Mouse (Mus musculus): ENCODE data around the gene Fxyd3. TPM values are rescaled to one million over a fixed set of nuclear protein-coding genes. Genes with fewer than 3 reads are reported as not detected.

Fxyd3 gene
- total RNA-seq (2021), result 1 to 10 TPM; 1.4 to 4.4 TPM
- long read RNA-seq, experiment 1, result 0 reads
- long read RNA-seq, experiment 2, result 0 reads

GRCm38 (mm10) chr7:31076492-31076891 lies at the start of gene Fxyd3:
Gene Fxyd3 (minus strand): TSS chr7:31076704.
- DNase-seq (ENCODE audit: low spot score in 2 of 2), result no peak

- no peak for DNase-seq (ENCODE audit: low spot score in 2 of 2)
Observed at GRCm38 (mm10) chr7:31125116-31125515, 48.6 kb upstream of the Fxyd3 start.

DNA sequence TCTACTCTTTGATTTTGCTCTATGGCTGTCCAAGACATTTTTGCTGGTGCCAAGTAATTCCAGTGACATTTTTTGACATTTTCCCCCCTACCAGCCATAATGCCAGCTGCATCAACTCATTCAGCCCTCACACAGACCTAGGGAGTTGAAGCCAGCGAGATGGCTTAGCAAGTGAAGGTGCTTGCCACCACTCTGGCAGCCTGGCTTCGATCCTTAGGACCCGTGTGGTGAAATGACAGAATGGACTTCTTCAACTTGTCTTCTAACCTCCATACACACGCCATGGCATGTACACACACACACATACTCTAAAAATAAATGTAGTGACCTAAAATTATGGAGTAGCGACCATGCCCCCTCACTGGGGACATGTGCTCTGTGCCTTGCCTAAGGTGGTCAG lies 47.9 kb upstream of the Fxyd3 start:
- no peak for DNase-seq (ENCODE audit: low spot score in 2 of 2)

DNA sequence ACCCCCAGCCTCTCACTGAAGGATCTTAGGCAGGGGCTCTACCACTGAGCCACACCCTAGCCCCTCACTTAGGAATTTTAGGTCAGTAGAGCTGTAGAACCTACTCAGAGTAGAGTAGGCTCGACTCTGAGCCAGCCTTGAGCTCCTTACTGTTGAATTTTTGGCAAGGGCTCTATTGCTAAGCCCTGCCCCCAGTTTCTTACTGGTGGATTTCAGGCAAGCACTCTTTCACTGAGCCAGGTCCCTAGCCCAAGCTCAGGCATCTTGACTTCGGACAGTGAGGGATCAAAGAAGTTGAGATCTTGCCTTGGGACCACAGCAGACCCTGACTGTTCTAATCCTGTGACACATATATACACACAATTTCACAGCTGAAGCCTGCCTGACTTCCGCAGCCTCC lies 47.2 kb upstream of the Fxyd3 start:
- no peak for DNase-seq (ENCODE audit: low spot score in 2 of 2)

- DNase-seq (ENCODE audit: low spot score in 2 of 2), result no peak
Observed at GRCm38 (mm10) chr7:31122641-31123631, 46.4 kb upstream of the Fxyd3 start.

- DNase-seq (ENCODE audit: low spot score in 2 of 2), result no peak
Observed at GRCm38 (mm10) chr7:31119556-31119955, 43.1 kb upstream of the Fxyd3 start.

- DNase-seq (ENCODE audit: low spot score in 2 of 2), result no peak
Observed at GRCm38 (mm10) chr7:31118486-31118885, 42.0 kb upstream of the Fxyd3 start.

DNA sequence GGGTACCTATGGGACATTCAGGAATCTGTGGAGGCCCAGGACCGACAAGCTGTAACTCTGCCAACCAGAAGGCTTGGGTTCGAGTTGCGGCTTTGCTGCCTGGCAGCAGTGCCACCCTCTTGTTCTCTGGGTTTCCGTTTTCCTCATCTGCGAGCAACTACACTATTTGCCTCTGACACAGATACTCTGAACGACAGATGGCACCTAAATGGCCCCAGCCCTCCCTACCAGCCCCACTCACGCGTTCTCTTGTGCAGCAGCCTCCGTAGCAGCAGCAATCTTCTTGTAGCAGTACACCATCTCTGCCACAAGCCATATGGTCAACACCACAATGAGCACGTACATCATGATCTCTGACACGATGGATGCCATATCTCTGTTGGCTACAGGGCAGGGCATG lies 41.0 kb upstream of the Fxyd3 start:
- DNase-seq (ENCODE audit: low spot score in 2 of 2), result no peak

DNA sequence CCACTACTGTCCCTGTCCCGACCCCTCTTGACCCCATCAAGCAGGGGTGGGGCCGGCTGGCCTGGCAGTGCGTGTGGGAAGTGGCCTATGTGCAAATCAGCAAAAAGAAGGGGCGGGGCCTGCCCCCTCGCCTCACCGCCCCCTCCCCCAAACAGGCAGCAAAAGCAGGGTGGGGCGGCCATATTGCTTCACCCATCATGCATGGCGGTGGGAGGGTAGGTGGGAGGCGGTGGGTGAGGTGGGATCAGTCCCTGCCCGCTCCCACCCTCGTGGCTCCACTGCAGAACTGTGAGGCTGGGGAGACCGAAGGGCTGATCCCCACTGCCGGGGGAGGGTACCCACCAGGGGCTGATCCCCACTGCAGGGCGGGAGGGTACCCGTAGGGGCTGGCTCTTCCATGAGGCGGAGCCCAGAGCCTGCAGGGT lies 40.2 kb upstream of the Fxyd3 start:
- no peak for DNase-seq (ENCODE audit: low spot score in 2 of 2)

GRCm38 (mm10) chr7:31115587-31116043 lies 39.1 kb upstream of the Fxyd3 start:
- no peak for DNase-seq (ENCODE audit: low spot score in 2 of 2)

DNA sequence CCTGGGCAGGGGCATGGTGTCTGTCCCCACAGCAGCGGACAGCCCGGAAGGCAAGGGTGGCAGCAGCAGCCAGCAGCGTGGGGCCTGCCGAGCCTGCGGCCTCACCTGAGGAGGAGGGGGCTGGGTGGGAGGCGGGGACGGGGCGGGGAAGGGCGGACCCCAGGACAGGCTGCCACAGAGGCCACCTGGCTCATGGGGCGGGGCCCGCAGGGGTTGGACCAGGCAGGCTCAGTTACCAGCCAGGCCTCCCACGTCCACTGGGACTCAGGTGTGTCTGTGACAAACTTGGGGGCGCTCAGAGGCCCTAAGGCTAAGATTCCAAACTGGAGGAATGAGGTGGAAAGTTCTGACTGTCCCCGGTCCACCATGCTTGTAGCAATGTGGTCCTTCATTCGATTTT lies 38.7 kb upstream of the Fxyd3 start, which contains the start of gene Hpn:
Gene Hpn (minus strand): TSS at position 109 of the 400 bp plus-strand sequence.
- no peak for DNase-seq (ENCODE audit: low spot score in 2 of 2)

- DNase-seq (ENCODE audit: low spot score in 2 of 2), result no peak
Observed at GRCm38 (mm10) chr7:31114646-31115045, 38.1 kb upstream of the Fxyd3 start.

GRCm38 (mm10) chr7:31113800-31114199 lies 37.3 kb upstream of the Fxyd3 start:
- DNase-seq (ENCODE audit: low spot score in 2 of 2), result no peak

GRCm38 (mm10) chr7:31112036-31112435 lies 35.5 kb upstream of the Fxyd3 start:
- no peak for DNase-seq (ENCODE audit: low spot score in 2 of 2)

DNA sequence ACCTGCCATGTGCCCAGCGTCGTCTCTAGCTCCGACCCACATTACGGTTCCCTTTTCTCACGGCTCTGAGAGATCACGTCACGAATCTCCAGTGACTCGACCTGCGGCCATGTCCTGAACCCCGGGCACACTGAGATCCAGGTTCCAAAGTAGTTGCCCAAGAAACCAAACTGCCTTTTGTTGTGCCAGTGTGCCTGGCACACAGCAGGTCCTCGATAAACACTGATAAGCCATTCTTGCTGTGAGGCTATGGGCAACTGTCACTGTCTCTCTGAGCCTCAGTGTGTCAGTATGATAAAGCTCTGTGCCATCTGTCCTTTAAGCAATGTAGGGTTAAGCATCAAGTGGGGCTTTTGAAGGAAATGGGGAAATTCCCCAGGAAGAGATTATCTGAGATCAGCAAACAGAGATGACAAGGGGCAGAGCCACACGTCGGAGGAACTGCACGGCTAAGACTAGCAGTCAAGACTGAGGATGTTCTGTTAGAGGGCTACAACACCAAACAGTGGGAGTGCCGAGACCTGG lies 34.4 kb upstream of the Fxyd3 start:
- no peak for DNase-seq (ENCODE audit: low spot score in 2 of 2)

- no peak for DNase-seq (ENCODE audit: low spot score in 2 of 2)
Observed at GRCm38 (mm10) chr7:31109796-31110195, 33.3 kb upstream of the Fxyd3 start.

GRCm38 (mm10) chr7:31109091-31109490 lies 32.6 kb upstream of the Fxyd3 start:
- no peak for DNase-seq (ENCODE audit: low spot score in 2 of 2)

DNA sequence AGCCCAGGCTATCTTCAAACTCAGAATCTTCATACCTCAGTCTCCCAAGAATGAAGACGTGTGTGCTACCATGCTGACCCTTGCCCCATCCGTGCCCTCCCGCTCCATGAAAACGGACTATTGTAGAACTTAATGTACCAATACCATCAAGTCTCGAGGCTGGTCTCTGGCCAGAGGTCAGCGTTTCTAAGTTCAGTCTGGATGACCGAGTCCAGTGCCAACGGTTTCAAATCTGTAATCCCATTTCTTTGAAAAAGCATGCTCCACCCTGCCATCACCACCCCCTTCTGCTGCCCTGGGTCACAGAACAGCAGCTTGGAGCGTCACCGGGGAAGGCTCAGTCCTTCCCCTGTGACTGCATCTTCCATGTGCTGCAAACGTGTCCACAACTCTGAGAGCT lies 31.3 kb upstream of the Fxyd3 start:
- no peak for DNase-seq (ENCODE audit: low spot score in 2 of 2)

DNA sequence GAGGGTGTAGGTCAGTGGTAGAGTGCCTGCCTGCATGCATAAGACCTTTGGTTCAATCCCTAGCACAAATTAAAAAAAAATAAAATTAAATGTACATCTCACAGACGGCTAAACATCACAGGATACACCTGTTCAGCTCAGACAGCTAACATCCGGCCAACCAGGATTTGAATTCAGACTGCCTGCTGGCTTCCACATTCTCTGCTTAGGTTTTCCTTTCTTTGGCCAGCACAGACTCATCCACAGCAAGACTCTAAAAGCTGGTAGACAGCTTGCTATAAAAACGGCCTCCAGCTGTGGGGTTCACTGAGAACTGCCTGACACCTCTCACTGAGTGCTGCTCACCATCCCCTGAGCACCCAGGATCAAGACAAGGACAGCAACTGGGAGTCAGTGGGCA lies 29.7 kb upstream of the Fxyd3 start:
- DNase-seq (ENCODE audit: low spot score in 2 of 2), result no peak

GRCm38 (mm10) chr7:31105061-31105768 lies 28.7 kb upstream of the Fxyd3 start:
- DNase-seq (ENCODE audit: low spot score in 2 of 2), result peak; percentile 70 to 83

GRCm38 (mm10) chr7:31100786-31101185 lies 24.3 kb upstream of the Fxyd3 start:
- no peak for DNase-seq (ENCODE audit: low spot score in 2 of 2)

DNA sequence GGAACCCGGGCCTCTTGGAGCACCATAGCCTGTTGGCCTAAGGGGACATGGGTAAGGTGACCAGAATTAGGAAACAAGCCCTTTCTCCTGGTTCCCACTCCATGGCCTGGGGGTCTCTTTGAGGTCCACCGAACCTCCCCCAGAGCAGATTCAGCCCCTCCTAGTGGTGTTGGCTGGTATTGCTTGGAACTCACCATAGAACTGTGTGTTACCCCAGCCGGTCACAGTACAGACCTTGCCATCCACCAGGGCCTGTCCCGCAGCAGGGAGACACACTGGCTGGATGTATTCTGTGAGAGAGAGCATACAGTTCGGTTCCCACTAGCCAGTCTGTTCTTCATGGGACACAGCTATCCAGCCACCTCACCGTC lies 23.1 kb upstream of the Fxyd3 start:
- DNase-seq (ENCODE audit: low spot score in 2 of 2), result no peak
